8 mouse cellular contexts compared by ENCODE assay signal in the genomic region with DNA sequence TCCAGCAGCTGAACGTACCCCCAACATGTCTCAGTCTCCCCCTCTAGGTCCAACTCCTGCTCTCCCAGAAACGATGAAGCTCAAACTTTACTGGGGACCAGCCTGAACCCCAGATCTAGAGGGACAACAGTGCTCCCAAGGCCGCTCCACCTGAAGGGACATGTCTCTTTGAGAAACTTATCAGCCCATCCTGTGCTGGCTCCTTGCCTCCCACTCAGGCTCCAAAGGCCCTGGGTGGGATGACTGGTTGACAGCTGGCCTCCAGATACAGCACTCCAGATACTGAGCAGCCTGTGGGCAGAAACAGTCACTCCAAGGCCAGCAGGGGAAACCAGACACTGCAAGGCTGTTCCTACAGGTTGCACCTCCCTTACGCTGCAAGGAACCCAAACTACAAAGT. TPM values are rescaled to one million over a fixed set of nuclear protein-coding genes. Genes with fewer than 3 reads are reported as not detected.
DNase-seq lines count a peak whose midpoint lies in the region; ATAC-seq lines count a peak whose summit lies in the region.

No protein-coding gene starts in this region.

- no peaks in the 10 kb centered on the region for H3K27me3 ChIP-seq in heart, embryonic 10.5 days (ENCODE audit: insufficient read depth, poor library complexity, severe bottlenecking)
- H3K27me3 ChIP-seq in forebrain, embryonic 15.5 days = no peaks in the 10 kb centered on the region
- no peaks in the 10 kb centered on the region for H3K27me3 ChIP-seq in limb, embryonic 11.5 days (ENCODE audit: control insufficient read depth, insufficient read depth, low read length)
- H3K27me3 ChIP-seq in neural tube, embryonic 14.5 days (ENCODE audit: control insufficient read depth, insufficient read depth, low read length) = no peaks in the 10 kb centered on the region

- peak; percentile 14; the same call in 1 of the 2 replicates for ATAC-seq in forebrain, embryonic 15.5 days (replicated peaks)
- ATAC-seq in limb, embryonic 11.5 days (ENCODE audit: insufficient number of reproducible peaks, low FRiP score, low TSS enrichment, low read depth) = 0 out of 2 replicates have a peak, but pooled peaks have one; percentile 5
- 0 out of 2 replicates have a peak, but pooled peaks have one; percentile 9 for ATAC-seq in neural tube, embryonic 14.5 days (ENCODE audit: low read depth)

- no peaks in the 10 kb centered on the region for H3K36me3 ChIP-seq in heart, embryonic 10.5 days
- no peaks in the 10 kb centered on the region for H3K36me3 ChIP-seq in forebrain, embryonic 15.5 days
- no peaks in the 10 kb centered on the region for H3K36me3 ChIP-seq in limb, embryonic 11.5 days (ENCODE audit: control insufficient read depth, insufficient read depth, low read length)
- H3K36me3 ChIP-seq in neural tube, embryonic 14.5 days (ENCODE audit: control insufficient read depth, insufficient read depth, low read length) = no peaks in the 10 kb centered on the region

- peak overlapping the region; percentile 75 for H3K4me2 ChIP-seq in forebrain, embryonic 15.5 days (replicated peaks)
- peak overlapping the region; percentile 67 for H3K4me2 ChIP-seq in limb, embryonic 11.5 days (ENCODE audit: low read depth, severe bottlenecking)
- H3K4me2 ChIP-seq in neural tube, embryonic 14.5 days (ENCODE audit: low read depth, low read length) = peak overlapping the region; percentile 57

- peak overlapping the region; percentile 61 for H3K9ac ChIP-seq in forebrain, embryonic 15.5 days (replicated peaks)
- H3K9ac ChIP-seq in limb, embryonic 11.5 days (ENCODE audit: low read length) = no peak overlapping the region
- no peak overlapping the region; the same call in 1 of the 2 replicates for H3K9ac ChIP-seq in neural tube, embryonic 14.5 days (replicated peaks; ENCODE audit: low read depth, low read length)

- H3K27ac ChIP-seq in heart, embryonic 10.5 days = peak overlapping the region; percentile 86
- H3K27ac ChIP-seq in forebrain, embryonic 15.5 days (replicated peaks) = peak overlapping the region; percentile 93
- 0 out of 2 replicates have a peak overlapping the region, but pooled peaks have one; percentile 0 for H3K27ac ChIP-seq in limb, embryonic 11.5 days (replicated peaks; ENCODE audit: low read depth, low read length)
- H3K27ac ChIP-seq in neural tube, embryonic 14.5 days (ENCODE audit: low read depth, low read length) = 0 out of 2 replicates have a peak overlapping the region, but pooled peaks have one; percentile 74

- peak; percentile 73 for DNase-seq in heart, embryonic 10.5 days (ENCODE audit: low spot score)
- no peak for DNase-seq in heart, adult 9 months (ENCODE audit: low spot score in 2 of 2)
- peak; percentile 14 for DNase-seq in NIH3T3 (ENCODE audit: low read depth)
- peak; percentile 26 for DNase-seq in limb, embryonic 11.5 days (ENCODE audit: low spot score)
- DNase-seq in thymus, postnatal 4 days = no peak
- no peak for DNase-seq in layer of hippocampus, postnatal 14 days (ENCODE audit: low spot score in 2 of 2)

- peak overlapping the region; percentile 69 for H3K4me3 ChIP-seq in heart, embryonic 10.5 days
- H3K4me3 ChIP-seq in forebrain, embryonic 15.5 days = peak overlapping the region; percentile 61
- peak overlapping the region; percentile 53 for H3K4me3 ChIP-seq in limb, embryonic 11.5 days (ENCODE audit: low read depth, low read length)
- H3K4me3 ChIP-seq in neural tube, embryonic 14.5 days (ENCODE audit: low read depth, low read length) = peak overlapping the region; percentile 46

- 36% methylated on average over 4 of the region's 4 CpGs for whole genome bisulfite sequencing in heart, embryonic 10.5 days
- WGBS in forebrain, embryonic 15.5 days = 49% methylated on average over 4 of the region's 4 CpGs
- WGBS in limb, embryonic 11.5 days = 44% methylated on average over 4 of the region's 4 CpGs
- WGBS in neural tube, embryonic 14.5 days = 44% methylated on average over 4 of the region's 4 CpGs

- H3K4me1 ChIP-seq in heart, embryonic 10.5 days = peaks cover 4% of the 10 kb centered on the region; the same call in 1 of the 2 replicates
- H3K4me1 ChIP-seq in forebrain, embryonic 15.5 days = peaks cover 13% of the 10 kb centered on the region; the same call in 1 of the 2 replicates
- H3K4me1 ChIP-seq in limb, embryonic 11.5 days (ENCODE audit: control insufficient read depth, insufficient read depth, low read length) = no peaks in the 10 kb centered on the region
- no peaks in the 10 kb centered on the region for H3K4me1 ChIP-seq in neural tube, embryonic 14.5 days (ENCODE audit: control insufficient read depth, insufficient read depth, low read length)

- H3K9me3 ChIP-seq in heart, embryonic 10.5 days = no peaks in the 10 kb centered on the region
- no peaks in the 10 kb centered on the region for H3K9me3 ChIP-seq in forebrain, embryonic 15.5 days
- no peaks in the 10 kb centered on the region; the same call in 1 of the 2 replicates for H3K9me3 ChIP-seq in limb, embryonic 11.5 days (ENCODE audit: control insufficient read depth, low read length)
- H3K9me3 ChIP-seq in neural tube, embryonic 14.5 days (ENCODE audit: control insufficient read depth, low read length) = no peaks in the 10 kb centered on the region

RNA-seq across cellular contexts. Expression of a gene that starts 1.0 kb away (rescaled TPM):
- polyA plus RNA-seq in heart, embryonic 10.5 days (2016; fragmentation: Nextera tagmentation; extraction: Ambion mirVana) = 0.33 and 0.98 TPM in 2 replicates
- 1.7 and 1.9 TPM in 2 replicates for polyA plus RNA-seq in forebrain, embryonic 15.5 days (2015; fragmentation: Nextera tagmentation; extraction: Ambion mirVana)
- 0.48 and 0.54 TPM in 2 replicates for polyA plus RNA-seq in limb, embryonic 11.5 days (2014; fragmentation: Nextera tagmentation; extraction: Ambion mirVana)
- polyA plus RNA-seq in neural tube, embryonic 14.5 days (2014; fragmentation: Nextera tagmentation; extraction: Ambion mirVana) = 0.91 and 1.3 TPM in 2 replicates
- 10 to 100 TPM; 12.5 TPM for total RNA-seq in layer of hippocampus, postnatal 14 days (2021)

RNA-seq across cellular contexts. Expression of a gene that starts 57.4 kb away (rescaled TPM):
- polyA plus RNA-seq in heart, embryonic 10.5 days (2016; fragmentation: Nextera tagmentation; extraction: Ambion mirVana) = 19.9 and 28.7 TPM in 2 replicates
- 5.4 and 5.6 TPM in 2 replicates for polyA plus RNA-seq in forebrain, embryonic 15.5 days (2015; fragmentation: Nextera tagmentation; extraction: Ambion mirVana)
- 23.2 and 26.6 TPM in 2 replicates for polyA plus RNA-seq in limb, embryonic 11.5 days (2014; fragmentation: Nextera tagmentation; extraction: Ambion mirVana)
- 10.4 and 17.3 TPM in 2 replicates for polyA plus RNA-seq in neural tube, embryonic 14.5 days (2014; fragmentation: Nextera tagmentation; extraction: Ambion mirVana)
- 10 to 100 TPM; 13.3 to 16.6 TPM for total RNA-seq in layer of hippocampus, postnatal 14 days (2021)

Comparison
In these comparisons a context has a peak if more than half of its experiments do, and no peak if none do; other contexts are left out.
1. DNase-seq: peak in heart, embryonic 10.5 days (single experiment), NIH3T3 (single experiment) and limb, embryonic 11.5 days (single experiment); none in heart, adult 9 months (0 of 2), thymus, postnatal 4 days (single experiment) and layer of hippocampus, postnatal 14 days (0 of 2).
2. H3K27ac ChIP-seq: peak in every context shown above with its lines; median percentile 93 in forebrain, embryonic 15.5 days; 86 in heart, embryonic 10.5 days; 74 in neural tube, embryonic 14.5 days; 0 in limb, embryonic 11.5 days.
3. Peak in every context shown above with its lines, with median percentiles within 50 percentile points of each other: H3K4me3 ChIP-seq, ATAC-seq and H3K4me2 ChIP-seq.